Mouse (Mus musculus): ENCODE data around the gene Tnrc6b.
A peak's percentile ranks its signal among the peaks of the same experiment; 100 is the strongest.
"Not testable (repeated sequence)": the region's sequence is repeated elsewhere in the genome, so short reads cannot be mapped to it uniquely, and the experiment has no call there.

Tnrc6b gene

DNA sequence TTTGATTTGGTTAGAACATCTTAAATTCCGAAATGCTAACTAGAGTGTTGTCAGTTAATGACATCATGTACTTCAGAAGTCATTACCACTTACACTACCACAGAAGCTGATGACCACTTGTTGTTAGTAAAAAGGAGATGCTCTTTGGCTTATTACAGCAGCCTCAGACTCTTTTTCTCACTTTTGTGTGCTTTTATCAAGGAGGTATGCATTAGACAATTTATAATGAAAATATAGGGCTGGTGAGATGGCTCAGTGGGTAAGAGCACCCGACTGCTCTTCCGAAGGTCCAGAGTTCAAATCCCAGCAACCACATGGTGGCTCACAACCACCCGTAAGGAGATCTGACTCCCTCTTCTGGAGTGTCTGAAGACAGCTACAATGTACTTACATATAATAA lies 24.6 kb downstream of the Tnrc6b start:
- not testable (repeated sequence) for DNase-seq (ENCODE audit: low read depth in 1 of 2, low spot score in 2 of 2)

DNA sequence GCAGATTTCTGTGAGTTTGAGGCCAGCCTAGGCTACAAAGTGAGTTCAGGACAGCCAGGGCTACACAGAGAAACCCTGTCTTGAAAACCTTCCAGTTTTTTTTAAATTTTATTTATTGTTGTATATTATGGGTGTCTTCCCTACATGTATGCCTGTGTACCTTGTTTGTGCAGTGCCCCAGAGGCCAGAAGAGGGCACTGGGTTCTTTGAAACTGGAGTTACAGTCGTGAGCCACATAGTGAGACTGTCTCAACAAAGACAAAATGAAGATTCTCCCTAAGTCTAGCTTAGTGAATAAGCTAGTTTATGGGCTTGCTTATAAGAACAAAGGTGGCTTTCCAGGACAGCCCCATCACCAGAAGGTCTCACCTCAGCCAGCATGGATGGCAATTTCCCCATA lies 25.4 kb downstream of the Tnrc6b start:
- no peak for DNase-seq (ENCODE audit: low read depth in 1 of 2, low spot score in 2 of 2)

DNA sequence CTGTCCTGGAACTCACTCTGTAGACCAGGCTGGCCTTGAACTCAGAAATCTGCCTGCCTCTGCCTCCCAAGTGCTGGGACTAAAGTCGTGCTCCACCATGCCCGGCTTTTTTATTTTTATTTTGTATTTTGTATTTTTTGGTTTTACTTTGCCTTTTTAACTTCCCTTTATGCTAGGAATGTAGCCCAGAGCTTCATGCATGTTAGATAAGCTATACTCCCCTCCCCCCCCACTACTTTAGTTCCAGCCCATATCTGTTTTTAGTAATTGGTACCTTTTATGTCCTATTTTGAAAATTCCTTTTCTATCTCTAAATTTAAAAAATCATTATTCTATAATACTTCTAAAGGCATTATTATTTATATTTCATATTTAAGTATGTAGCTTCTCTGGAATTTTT lies 27.1 kb downstream of the Tnrc6b start:
- DNase-seq (ENCODE audit: low read depth in 1 of 2, low spot score in 2 of 2) = no peak

DNA sequence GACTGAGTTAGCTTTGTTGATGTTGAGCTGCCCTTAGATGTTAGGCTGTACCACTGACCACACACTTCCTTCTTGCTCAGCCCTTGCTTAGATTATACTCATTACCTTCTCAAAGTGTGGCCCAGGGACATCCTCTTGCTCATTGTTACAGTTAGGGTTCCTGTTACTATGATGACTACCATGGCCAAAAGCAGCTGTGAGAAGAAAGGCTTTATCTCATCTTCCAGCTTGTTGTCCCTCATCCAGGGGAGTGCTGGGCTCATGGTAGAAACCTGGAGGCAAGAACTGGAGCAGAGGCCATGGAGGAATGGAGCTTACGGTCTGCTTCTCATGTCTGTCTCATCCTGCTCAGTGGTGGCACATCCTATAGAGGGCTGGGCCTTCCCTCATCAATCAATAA lies 28.9 kb downstream of the Tnrc6b start:
- DNase-seq (ENCODE audit: low read depth in 1 of 2, low spot score in 2 of 2) = no peak

DNA sequence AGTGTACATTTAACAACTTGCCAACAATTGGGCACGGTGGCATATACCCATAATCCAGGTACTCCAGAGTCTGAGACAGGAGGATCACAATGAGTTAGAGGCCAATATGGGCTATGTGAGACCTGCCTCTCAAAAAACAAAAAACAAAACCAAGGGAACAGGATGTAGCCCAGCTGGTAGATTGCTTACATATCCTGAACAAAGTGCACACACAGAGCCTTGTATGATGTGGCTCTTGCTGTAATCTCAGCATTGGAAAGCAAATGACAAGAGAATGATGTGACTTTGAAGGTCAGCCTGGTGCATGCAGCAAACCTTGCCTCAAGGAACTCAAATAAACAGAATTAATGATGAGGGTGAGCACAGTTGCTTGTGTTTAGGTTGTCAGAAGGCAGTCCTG lies 30.7 kb downstream of the Tnrc6b start:
- no peak for DNase-seq (ENCODE audit: low read depth in 1 of 2, low spot score in 2 of 2)

DNA sequence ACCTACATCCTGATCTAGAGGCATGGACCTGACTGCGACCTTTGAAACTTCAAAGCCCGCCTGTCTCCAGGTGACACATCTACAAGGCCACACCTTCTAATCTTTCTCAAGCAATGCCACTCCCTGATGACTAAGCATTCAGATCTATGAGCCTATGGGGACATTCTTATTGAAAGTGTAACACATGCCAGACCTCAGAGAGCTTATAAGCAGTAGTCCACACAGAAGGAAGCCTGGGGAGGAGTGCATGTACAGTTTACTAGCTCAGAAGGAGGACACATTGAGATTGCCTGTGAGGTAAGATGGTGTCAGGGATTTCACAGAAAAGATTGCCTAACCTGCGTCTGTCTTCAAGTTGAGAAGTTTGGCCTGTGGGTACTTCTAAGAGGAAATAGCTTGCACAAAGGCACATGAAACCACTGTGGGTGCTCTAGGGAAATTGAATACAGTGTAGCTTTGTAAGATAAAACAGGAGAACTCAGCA lies 31.9 kb downstream of the Tnrc6b start:
- DNase-seq (ENCODE audit: low read depth in 1 of 2, low spot score in 2 of 2) = peak; percentile 11 to 13

DNA sequence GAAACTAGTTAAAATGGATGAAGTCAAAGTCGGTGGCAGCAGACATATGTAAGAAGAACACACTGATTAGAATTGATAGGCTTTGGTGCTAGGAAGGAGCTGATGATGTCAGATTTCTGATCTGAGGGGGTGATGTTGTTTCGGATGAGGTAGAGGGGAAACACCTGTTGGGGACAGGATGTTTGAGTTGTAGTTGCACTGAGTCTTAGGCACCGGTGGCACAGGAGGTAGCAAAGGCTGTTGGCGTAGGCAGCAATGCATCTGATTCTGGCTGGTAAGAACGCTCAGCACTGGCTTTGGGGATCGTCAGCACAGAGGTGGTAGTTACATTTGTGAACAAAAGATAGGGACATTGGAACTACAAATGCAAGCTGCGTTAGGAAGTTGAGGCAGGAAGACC lies 32.5 kb downstream of the Tnrc6b start:
- DNase-seq (ENCODE audit: low read depth in 1 of 2, low spot score in 2 of 2) = no peak

DNA sequence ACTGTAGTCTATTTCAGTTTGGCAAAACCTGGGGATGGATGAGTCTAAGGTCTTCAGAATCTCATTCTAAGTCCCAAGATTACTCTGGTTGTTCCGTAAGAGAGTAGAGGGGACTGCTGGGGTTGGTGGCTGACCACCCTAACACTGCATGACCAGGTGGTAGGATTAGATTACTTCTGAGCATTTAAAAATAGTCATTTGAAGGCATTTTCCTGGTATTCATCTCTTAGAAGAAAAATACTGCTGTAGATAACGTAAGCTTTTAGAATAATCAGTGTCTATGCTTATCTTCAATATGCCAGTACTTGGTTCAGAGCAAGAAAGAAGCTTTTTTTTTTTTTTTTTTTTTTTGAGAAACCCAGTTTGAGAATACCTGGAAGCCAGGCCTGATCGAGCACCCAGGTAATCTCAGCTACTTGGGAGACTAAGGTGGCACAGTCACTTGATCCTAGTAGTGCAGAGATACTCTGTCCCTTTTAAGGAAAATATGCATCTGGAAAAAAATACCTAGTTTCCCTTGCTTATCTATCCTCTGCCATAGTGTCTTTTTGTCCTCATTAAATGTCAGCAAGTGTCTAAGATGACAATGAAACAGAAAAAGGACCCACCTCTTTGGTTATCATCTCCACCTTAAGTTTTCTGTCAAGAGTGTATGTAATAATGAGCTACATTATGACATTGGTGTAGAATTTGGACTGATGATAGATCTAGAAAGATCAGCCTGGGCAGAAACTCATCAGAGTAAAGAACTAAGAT lies 33.7 kb downstream of the Tnrc6b start:
- DNase-seq (ENCODE audit: low read depth in 1 of 2, low spot score in 2 of 2) = no peak

DNA sequence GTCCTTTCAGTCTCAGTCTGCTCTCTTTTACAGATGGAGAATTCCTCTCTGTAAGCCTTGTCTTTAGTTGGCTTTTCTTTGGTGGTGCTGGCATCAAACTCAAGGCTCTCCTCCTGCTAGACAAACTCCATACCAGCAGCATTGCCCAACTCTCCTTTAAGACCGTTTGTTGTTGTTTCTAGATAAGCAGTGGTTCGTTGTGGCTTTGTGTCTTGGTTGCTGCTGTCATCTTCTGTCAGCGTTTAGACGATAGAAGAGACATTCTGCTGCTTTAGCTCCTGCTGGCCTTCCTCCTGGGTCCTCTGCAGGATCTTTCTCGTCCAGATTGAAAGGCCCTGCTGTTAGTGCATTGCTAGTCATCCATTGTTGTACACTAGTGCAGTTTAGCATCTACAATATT lies 37.9 kb downstream of the Tnrc6b start:
- no peak for DNase-seq (ENCODE audit: low read depth in 1 of 2, low spot score in 2 of 2)

DNA sequence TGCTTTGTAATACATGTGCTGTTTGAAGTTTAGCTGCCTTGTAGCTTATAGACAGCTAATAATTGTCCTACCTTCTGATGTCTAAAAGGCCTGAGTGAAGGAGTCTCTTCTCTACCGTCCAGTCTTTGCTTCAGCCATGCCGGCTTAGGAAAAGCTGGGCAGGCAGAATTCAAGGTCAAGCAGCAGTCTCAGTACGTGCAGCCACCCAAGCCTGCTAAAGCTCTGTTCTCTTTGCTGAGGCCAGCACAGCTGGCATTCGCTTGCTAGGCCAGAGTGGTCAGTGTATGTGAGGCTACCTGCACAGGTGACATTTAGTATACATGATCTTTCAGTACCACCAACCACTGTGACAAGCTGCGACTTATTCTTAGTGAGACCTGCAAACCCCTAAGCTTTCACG lies 42.2 kb downstream of the Tnrc6b start:
- no peak for DNase-seq (ENCODE audit: low read depth in 1 of 2, low spot score in 2 of 2)

DNA sequence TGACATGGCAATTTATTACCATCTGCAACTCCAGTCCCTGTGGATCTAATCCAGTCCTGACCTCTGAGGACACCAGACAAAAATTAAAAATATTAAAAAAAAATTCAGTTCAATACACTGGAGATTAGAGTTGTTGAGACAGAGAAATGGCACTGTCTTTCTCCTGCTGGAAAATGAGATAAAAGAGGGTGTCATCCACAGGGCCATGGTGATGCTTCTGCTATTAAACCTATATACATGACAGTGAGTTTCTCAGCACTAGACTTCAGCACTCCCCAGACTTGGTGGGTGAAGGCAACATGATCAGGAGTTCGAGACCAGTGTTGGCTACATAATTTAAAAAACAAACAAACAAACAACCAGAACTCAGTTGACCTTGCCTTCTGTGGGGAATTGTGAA lies 43.0 kb downstream of the Tnrc6b start:
- no peak for DNase-seq (ENCODE audit: low read depth in 1 of 2, low spot score in 2 of 2)

DNA sequence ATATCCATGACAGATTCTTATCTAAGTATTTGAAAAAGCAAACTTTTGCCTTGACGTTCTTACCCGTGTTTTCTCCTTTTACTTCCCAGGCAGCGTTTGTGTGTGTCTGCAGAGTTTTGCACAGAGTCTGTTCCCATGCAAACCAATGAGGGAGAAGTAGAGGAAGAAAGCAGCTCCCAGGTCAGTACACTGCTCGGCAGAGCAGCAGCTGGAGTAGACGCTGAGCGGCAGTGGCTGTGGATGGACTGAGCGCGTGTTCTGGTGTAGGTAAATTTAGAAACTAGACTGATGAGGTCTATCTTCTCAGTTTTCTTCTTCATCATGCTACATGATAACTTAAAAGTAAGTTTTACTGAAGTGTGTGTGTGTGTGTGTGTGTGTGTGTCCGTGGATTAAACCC lies 48.3 kb downstream of the Tnrc6b start:
- DNase-seq (ENCODE audit: low read depth in 1 of 2, low spot score in 2 of 2) = no peak

DNA sequence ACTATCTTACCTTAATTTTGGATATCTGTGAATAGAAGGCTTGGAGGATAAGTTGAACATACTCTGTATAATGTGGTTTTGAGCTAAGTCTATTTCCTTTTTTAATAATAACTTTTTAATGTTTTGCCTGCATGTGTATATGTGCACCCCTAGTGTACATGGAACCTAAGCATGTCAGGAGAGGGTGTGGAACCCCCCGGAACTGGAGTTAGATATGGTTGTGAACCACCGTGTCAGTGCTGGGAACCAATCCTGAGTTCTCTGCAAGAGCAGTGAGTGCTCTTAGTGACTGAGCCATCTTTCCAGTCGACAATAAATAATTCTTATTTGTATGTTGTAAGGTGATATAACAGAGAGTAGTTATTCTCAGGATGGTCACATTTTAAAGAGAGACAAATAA lies 49.4 kb downstream of the Tnrc6b start:
- DNase-seq (ENCODE audit: low read depth in 1 of 2, low spot score in 2 of 2) = no peak

DNA sequence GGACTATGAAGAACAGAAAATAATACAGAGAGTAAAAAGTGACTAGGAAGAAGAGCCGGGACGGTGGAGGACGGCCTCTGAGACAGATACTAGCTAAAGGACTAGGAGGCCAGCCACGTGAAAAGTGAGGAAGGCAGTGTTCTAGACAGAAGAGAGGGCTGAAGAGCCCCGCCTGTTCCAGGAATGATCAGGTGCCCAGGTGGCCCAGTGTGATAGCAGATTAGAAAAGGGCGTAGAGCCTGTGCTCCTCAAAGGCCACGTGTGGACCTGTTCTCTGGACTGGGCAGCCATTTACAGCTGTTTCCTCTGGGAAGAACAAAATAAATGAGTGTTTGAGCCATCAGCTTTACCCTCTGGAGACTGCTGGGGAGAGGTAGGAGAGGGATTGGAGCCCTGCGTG lies 49.8 kb downstream of the Tnrc6b start:
- no peak for DNase-seq (ENCODE audit: low read depth in 1 of 2, low spot score in 2 of 2)

DNA sequence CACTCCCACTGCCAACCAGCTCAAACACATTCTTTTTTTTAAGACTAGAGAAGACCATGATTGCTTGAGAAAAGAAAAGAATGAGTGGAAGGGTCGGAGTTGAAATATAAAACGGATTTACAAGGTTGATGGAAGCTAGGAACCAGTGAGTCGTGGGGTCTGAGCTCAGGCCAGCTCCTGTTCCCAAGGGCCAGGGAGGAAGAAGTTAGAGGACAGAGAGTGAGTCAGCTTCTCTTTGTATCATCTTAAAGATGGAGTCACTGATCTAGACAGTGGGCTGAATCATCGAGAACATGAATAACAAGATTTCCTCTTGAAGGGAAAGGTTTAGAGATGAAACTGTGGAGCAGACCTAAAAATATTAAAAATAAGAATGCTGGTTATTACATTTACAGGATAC lies 51.5 kb downstream of the Tnrc6b start:
- DNase-seq (ENCODE audit: low read depth in 1 of 2, low spot score in 2 of 2) = no peak

DNA sequence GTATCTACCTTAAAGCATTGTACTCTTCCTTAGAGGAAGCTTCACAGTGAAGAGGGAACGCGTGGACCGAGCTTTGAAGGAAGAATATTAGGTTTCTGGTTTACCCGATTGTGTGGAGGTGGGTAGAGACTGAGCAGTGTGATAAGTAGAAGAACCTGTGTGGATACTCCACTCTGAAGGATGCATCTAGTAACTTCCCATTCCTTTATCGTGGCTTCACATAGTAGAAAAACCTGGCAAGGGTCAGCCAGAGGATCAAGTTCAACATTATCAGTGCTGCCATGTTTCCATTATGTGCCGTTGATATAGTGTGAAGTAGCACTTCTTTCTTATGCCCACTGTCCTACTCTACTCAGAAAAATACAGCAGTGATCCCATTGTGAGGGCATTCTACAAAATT lies 53.6 kb downstream of the Tnrc6b start:
- DNase-seq (ENCODE audit: low read depth in 1 of 2, low spot score in 2 of 2) = no peak

DNA sequence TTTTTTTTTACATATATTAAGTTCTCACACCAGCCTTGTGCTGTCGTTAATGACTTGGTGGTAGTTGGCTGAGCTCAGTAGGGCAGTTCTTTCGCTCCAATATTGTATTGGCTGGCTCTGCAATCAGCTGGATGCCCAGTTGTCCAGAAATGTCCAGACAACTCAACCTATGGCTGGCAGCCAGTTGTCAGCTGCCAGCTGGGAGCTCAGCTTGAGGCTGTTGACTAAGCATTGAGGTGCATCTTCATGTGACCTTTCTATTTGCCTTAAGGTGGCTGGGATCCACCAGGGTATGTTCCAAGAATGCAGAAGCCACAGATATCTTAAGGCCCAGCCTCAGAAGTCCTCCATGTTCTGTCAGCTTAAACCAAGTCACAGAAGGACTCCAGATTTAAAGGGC lies 54.3 kb downstream of the Tnrc6b start:
- DNase-seq (ENCODE audit: low read depth in 1 of 2, low spot score in 2 of 2) = no peak

DNA sequence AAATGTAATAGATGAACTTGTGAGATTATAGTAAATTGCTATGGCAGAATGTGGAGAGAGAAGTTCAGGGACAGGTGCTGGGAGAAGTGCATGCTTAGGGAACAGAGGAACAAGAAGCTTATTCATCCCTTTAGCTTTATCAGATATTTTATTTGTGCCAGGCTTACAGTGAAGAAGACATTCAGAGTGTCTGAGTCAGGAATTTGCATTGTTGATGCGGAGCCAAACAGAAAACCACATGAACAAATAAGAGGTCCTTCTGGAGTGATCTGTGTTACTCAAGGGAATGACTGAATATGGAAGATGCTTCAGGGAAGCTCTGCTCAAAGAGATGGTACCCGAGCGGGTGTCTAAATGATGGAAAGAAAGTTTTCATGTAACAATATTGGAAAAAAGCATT lies 57.1 kb downstream of the Tnrc6b start:
- no peak for DNase-seq (ENCODE audit: low read depth in 1 of 2, low spot score in 2 of 2)

DNA sequence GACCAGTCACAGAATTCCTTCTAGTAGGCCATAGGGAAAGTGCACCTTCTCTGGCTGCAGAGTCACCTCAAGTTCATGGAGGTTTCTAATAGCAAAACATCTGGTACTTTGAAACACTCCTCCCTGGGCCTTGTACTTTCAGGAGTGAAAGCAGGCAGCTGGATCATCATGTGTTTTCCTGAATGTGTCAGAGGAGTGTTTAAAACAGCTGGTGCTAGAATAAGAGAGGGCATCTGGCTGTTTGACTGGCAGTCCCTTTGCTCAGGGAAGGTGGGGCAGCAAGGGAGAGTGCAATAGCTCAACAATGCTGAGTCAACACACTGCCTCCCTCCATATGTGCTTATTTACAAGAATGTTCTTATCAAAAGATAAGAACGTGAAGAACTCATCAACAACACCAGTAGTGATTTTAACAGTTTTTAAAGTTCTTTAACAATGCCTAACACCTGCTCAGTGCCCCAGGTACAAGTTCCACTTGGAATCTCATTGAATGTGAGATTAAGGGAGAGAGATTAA lies 60.9 kb downstream of the Tnrc6b start:
- DNase-seq (ENCODE audit: low read depth in 1 of 2, low spot score in 2 of 2) = no peak

DNA sequence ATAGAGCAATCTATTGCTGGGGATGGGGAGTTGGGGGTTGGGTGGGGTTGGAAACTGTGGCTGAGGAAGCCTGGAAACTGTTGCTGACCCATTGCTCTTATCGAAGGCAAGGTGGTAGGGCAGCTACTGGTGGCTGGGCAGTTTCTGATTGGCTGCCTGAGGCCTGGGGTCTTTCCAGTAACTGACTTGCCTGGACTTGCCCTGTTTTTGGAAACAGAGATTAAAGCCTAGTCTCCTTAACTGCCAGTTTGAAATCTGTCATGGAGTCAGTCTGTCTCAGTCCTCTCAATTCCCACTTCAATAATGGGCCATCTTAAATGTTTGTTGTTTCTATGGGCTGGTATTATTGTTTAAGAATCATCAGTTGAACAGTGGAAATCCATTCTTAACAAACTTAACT lies 63.6 kb downstream of the Tnrc6b start:
- DNase-seq (ENCODE audit: low read depth in 1 of 2, low spot score in 2 of 2) = no peak

DNA sequence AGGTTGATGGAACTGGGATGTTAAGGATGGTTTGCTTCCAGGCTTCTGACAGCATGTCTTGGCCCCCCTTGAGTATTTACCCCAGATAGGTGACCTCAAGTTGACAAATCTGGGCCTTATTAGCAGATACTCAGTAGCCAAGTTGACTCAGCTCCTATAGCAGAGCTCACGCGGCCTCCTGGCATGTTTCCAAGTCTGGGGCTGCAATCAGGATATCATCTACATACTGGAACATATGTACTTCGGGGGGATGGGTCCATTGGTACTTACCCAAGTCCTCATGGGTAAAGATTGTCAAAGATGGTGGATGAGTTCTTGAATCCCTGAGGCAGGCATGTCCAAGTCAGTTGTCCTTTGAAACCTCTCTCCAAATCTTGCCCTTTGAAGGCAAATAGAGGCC lies 67.9 kb downstream of the Tnrc6b start:
- DNase-seq (ENCODE audit: low read depth in 1 of 2, low spot score in 2 of 2) = no peak

DNA sequence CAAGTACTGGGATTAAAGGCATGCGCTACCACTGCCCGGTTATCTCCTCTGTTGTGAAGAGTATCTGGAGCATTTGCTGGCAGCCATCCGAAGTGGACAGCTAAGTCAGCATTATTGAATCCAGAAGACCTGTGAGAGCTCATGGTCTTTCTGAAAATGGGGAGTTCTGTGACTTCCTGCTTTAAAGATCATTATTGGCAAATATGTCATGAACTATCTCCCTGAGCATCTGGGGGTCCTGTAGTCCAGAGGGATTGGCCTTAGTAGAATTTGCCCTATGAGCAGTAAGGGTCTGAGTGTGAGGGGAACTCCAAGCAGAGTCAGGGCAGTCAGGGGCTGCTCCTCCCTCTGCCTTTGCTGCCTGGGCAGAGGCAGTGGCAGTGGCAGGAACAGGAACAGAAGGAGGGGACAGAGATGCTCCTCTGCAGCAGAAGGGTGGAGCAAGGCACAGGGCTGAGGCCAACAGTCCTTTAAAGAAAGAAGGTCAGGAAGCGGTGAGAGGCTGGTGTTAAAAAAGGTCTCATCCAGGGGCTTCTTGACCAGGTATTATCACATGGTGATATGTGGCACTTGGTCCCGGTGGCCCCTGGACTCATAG lies 69.1 kb downstream of the Tnrc6b start:
- DNase-seq (ENCODE audit: low read depth in 1 of 2, low spot score in 2 of 2) = no peak

Measured in monocyte, adult 2 months (primary cell).